Mouse (Mus musculus) neutrophil, adult 5-6 weeks (primary cell): ENCODE data around the gene Tnni1. TPM values are rescaled to one million over a fixed set of nuclear protein-coding genes. Genes with fewer than 3 reads are reported as not detected.

Experiments used
- ATAC-seq: fragments of 151-379, 151-347 bp; 2 replicates; pipeline ENCODE4 v1.8.0; 2017; ENCODE audit warnings: mild to moderate bottlenecking, moderate TSS enrichment; ENCODE audit not compliant: insufficient number of reproducible peaks, poor library complexity, low FRiP score, severe bottlenecking; ENCODE audit errors: extremely low read depth
- total RNA-seq: library from RNA; stranded (forward); fragments of 200-1000 nt; gene quantifications from 2 replicates; pipeline ENCODE4 v1.2.3, GENCODE M21; 2017

Tnni1 gene
- total RNA-seq, 1 experiment from 2014 or later: not detected

DNA sequence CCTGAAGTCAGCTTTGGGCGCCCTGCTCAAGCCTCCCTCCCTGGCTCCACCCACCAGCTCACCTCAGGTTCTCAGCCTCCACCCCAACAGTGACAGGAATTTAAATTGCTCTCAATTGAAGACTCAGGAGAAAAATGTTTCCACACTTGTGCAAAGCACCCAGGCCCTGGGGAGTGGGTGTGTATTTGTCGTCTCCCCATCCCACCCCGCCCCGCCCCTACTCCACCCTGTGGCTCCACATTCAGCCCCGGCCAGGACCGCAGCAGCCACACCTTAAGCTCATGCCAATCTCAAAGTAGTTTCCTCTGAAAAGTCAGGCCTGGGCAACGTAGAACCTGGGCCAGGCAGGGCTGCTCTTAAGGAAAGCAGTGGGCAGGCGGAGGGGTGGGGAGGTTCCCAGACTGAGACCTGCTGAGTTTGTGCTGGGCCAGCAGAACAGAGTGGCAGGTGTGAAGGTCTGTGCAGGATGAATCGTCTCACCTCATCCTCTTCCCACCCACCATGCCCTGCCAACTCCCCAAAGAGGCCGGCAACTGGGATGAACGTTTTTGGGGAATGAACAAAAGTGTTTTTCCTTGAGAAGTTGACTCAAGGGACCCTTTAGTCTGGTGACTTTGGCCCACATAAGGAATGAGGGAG lies 78.0 kb downstream of the Tnni1 start:
- ATAC-seq: no peak

DNA sequence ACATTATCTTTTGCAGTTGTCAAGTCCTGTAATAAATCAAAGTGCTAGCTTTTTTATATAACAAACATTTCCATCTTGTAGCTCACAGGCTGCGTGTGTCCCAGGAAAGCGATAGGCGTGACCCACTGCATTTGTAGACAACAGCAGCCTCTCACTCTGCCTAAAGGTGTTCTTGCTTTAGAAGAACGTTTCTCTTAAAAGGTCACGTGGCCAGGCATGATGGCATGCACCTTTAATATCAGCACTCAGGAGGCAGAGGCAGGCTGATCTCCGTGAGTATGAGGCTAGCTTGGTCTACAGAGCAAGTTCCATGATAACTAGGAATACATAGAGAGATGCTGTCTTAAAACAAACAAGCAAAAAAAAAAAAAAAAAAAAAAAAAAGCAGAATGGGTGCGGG lies 79.3 kb downstream of the Tnni1 start:
- no peak for ATAC-seq

Other genes with a start within 250 kb of the Tnni1 start
- gene Nav1, start 172.1 kb upstream of the Tnni1 start, total RNA-seq: 1.0 and 1.1 TPM in 2 replicates
- 27.5 and 32.7 TPM in 2 replicates for gene Csrp1, start 59.4 kb upstream of the Tnni1 start, total RNA-seq
- gene Phlda3, start 13.3 kb upstream of the Tnni1 start, total RNA-seq: 0.47 TPM in 1 of 2 replicates, not detected in the other
- gene Lad1, start 39.2 kb downstream of the Tnni1 start, total RNA-seq: 0.12 TPM in 1 of 2 replicates, not detected in the other
- 0.12 TPM in 1 of 2 replicates, not detected in the other for gene Tnnt2, start 56.9 kb downstream of the Tnni1 start, total RNA-seq
- not detected in 2 replicates for gene Pkp1, start 139.8 kb downstream of the Tnni1 start, total RNA-seq
- gene Igfn1, start 226.9 kb downstream of the Tnni1 start, total RNA-seq: under 0.01 TPM in 1 of 2 replicates, not detected in the other
- gene Tmem9, start 228.7 kb downstream of the Tnni1 start, total RNA-seq: 3.3 and 4.3 TPM in 2 replicates